Comparison of ENCODE assay signal across 8 mouse cellular contexts in genomic region chr4:53186573-53186972, GRCm38 (mm10). TPM values are rescaled to one million over a fixed set of nuclear protein-coding genes. Genes with fewer than 3 reads are reported as not detected.
DNase-seq lines count a peak whose midpoint lies in the region; ATAC-seq and TF ChIP-seq lines count a peak whose summit lies in the region.

No protein-coding gene starts in this region.

- no peak for TF ChIP-seq CTCF in MEL (IDR thresholded peaks at IDR 0.05 in 2 of 3, conservative IDR thresholded peaks at IDR 0.05 in 1 of 3; ENCODE audit: control insufficient read depth in 1 of 3, insufficient read depth in 1 of 3, low read depth in 2 of 3, low read length in 3 of 3, poor library complexity in 1 of 3, severe bottlenecking in 1 of 3)
- TF ChIP-seq CTCF in forebrain, postnatal 0 days (IDR thresholded peaks at IDR 0.05; ENCODE audit: low read depth) = no peak

- no peaks in the 10 kb centered on the region for H3K36me3 ChIP-seq in heart, embryonic 11.5 days (ENCODE audit: control insufficient read depth, insufficient read depth, low read length)
- H3K36me3 ChIP-seq in MEL (ENCODE audit: control insufficient read depth in 1 of 2, insufficient read depth in 2 of 2, low read length in 2 of 2) = peaks cover 0 to 4% of the 10 kb centered on the region in 2 experiments; a peak in 1 of 4 replicates
- H3K36me3 ChIP-seq in forebrain, postnatal 0 days (ENCODE audit: insufficient read depth) = no peaks in the 10 kb centered on the region
- H3K36me3 ChIP-seq in limb, embryonic 15.5 days = no peaks in the 10 kb centered on the region

- no peaks in the 10 kb centered on the region for H3K27me3 ChIP-seq in heart, embryonic 11.5 days (ENCODE audit: control insufficient read depth, insufficient read depth, low read length)
- H3K27me3 ChIP-seq in MEL (ENCODE audit: control insufficient read depth in 1 of 2, insufficient read depth in 2 of 2, low read length in 2 of 2) = no peaks in the 10 kb centered on the region
- H3K27me3 ChIP-seq in forebrain, postnatal 0 days (ENCODE audit: insufficient read depth, low read length) = no peaks in the 10 kb centered on the region
- H3K27me3 ChIP-seq in limb, embryonic 15.5 days = no peaks in the 10 kb centered on the region

- no peak overlapping the region for H3K4me2 ChIP-seq in heart, embryonic 11.5 days
- no peak overlapping the region for H3K4me2 ChIP-seq in forebrain, postnatal 0 days (ENCODE audit: low read depth)
- H3K4me2 ChIP-seq in limb, embryonic 15.5 days = no peak overlapping the region

- no peak for ATAC-seq in heart, embryonic 11.5 days (replicated peaks; ENCODE audit: insufficient number of reproducible peaks, low FRiP score, low TSS enrichment)
- ATAC-seq in forebrain, postnatal 0 days = no peak
- no peak for ATAC-seq in limb, embryonic 15.5 days (ENCODE audit: insufficient number of reproducible peaks, low FRiP score, low TSS enrichment, low read depth)

- H3K27ac ChIP-seq in heart, embryonic 11.5 days (ENCODE audit: low read depth, low read length) = peak overlapping the region; percentile 2
- no peak overlapping the region for H3K27ac ChIP-seq in MEL (ENCODE audit: control insufficient read depth, low read depth, low read length)
- peak overlapping the region; percentile 54 for H3K27ac ChIP-seq in forebrain, postnatal 0 days (ENCODE audit: low read depth, low read length)
- H3K27ac ChIP-seq in limb, embryonic 15.5 days = peak overlapping the region; percentile 3; the same call in 1 of the 2 replicates

- no peak for TF ChIP-seq EP300 in MEL (IDR thresholded peaks at IDR 0.05; ENCODE audit: low read depth in 1 of 2, low read length in 2 of 2)

- no peak for TF ChIP-seq RAD21 in MEL (IDR thresholded peaks at IDR 0.05; ENCODE audit: low read depth, low read length)

- no peaks in the 10 kb centered on the region for H3K9me3 ChIP-seq in heart, embryonic 11.5 days (replicated peaks; ENCODE audit: control insufficient read depth, low read length)
- H3K9me3 ChIP-seq in MEL (replicated peaks; ENCODE audit: insufficient read depth, low read length) = no peaks in the 10 kb centered on the region
- no peaks in the 10 kb centered on the region for H3K9me3 ChIP-seq in forebrain, postnatal 0 days (ENCODE audit: low read length)
- no peaks in the 10 kb centered on the region for H3K9me3 ChIP-seq in limb, embryonic 15.5 days

- 55% methylated on average over 4 of the region's 4 CpGs for WGBS in heart, embryonic 11.5 days (ENCODE audit: insufficient replicate concordance)
- 49% methylated on average over 4 of the region's 4 CpGs for WGBS in forebrain, postnatal 0 days
- WGBS in limb, embryonic 15.5 days = 57% methylated on average over 4 of the region's 4 CpGs

- no peak for DNase-seq in heart, postnatal 4 days
- no peak for DNase-seq in MEL (ENCODE audit: low read depth, low spot score)
- DNase-seq in forebrain, postnatal 0 days = peak; percentile 8
- no peak for DNase-seq in ovary, adult 18-20 months (ENCODE audit: low spot score)
- no peak for DNase-seq in urinary bladder, postnatal 4 days (ENCODE audit: low spot score in 2 of 2)
- DNase-seq in right cerebral cortex, postnatal 10 days (ENCODE audit: low spot score in 2 of 2) = no peak

- no peaks in the 10 kb centered on the region for H3K4me1 ChIP-seq in heart, embryonic 11.5 days (ENCODE audit: control insufficient read depth, insufficient read depth, low read length)
- H3K4me1 ChIP-seq in MEL (ENCODE audit: control insufficient read depth in 1 of 2, insufficient read depth in 2 of 2, low read length in 2 of 2) = peaks cover 10 to 12% of the 10 kb centered on the region in 2 experiments
- no peaks in the 10 kb centered on the region for H3K4me1 ChIP-seq in forebrain, postnatal 0 days (ENCODE audit: insufficient read depth)
- H3K4me1 ChIP-seq in limb, embryonic 15.5 days = 0 out of 2 replicates have a peak, but pooled peaks cover 4% of the 10 kb centered on the region

- TF ChIP-seq POLR2A in MEL (IDR thresholded peaks at IDR 0.05; ENCODE audit: control insufficient read depth in 1 of 2, insufficient read depth in 1 of 2, low read depth in 1 of 2, low read length in 2 of 2, poor library complexity in 1 of 2) = no peak

- H3K9ac ChIP-seq in heart, embryonic 11.5 days (ENCODE audit: low read depth, low read length) = no peak overlapping the region
- no peak overlapping the region for H3K9ac ChIP-seq in MEL (ENCODE audit: control insufficient read depth, low read depth, low read length, poor library complexity, severe bottlenecking)
- H3K9ac ChIP-seq in forebrain, postnatal 0 days = no peak overlapping the region
- no peak overlapping the region for H3K9ac ChIP-seq in limb, embryonic 15.5 days

- H3K79me2 ChIP-seq in MEL (ENCODE audit: control insufficient read depth, insufficient read depth, low read length, poor library complexity) = no peaks in the 10 kb centered on the region

- H3K4me3 ChIP-seq in heart, embryonic 11.5 days (ENCODE audit: low read depth, low read length) = no peak overlapping the region
- no peak overlapping the region for H3K4me3 ChIP-seq in MEL (ENCODE audit: control insufficient read depth in 1 of 2, insufficient read depth in 1 of 2, low read depth in 2 of 2, low read length in 2 of 2)
- no peak overlapping the region for H3K4me3 ChIP-seq in forebrain, postnatal 0 days (ENCODE audit: low read depth, low read length)
- H3K4me3 ChIP-seq in limb, embryonic 15.5 days = no peak overlapping the region

TF ChIP-seq in MEL, 35 proteins besides CTCF, POLR2A, EP300 and RAD21:
- TF ChIP-seq BHLHE40 (IDR thresholded peaks at IDR 0.05; ENCODE audit: borderline replicate concordance, low read depth, low read length) (no peak), SMC3 (IDR thresholded peaks at IDR 0.05; ENCODE audit: low read depth, low read length) (no peak), ZNF384 (IDR thresholded peaks at IDR 0.05; ENCODE audit: low read depth, low read length) (peak; percentile 14; the same call in 1 of the 2 replicates)

RNA-seq across cellular contexts. Expression of gene Abca1, which starts 26.9 kb away (rescaled TPM):
- 2.5 and 2.8 TPM in 2 replicates for polyA plus RNA-seq in heart, embryonic 11.5 days (2014; fragmentation: Nextera tagmentation; extraction: Ambion mirVana)
- 10 to 100 TPM in 1 of 2 experiments, 1 to 10 TPM in 1; 9.5 to 11.6 TPM for total RNA-seq in heart, postnatal 4 days (2021)
- total RNA-seq in MEL (2012; rRNA removed) = 8.4 and 10.8 TPM in 2 replicates
- 1 to 10 TPM in 1 of 2 experiments, not detected in 1; 9.0 TPM for polyA plus RNA-seq in MEL (2012; ENCODE audit: insufficient read depth in 1 of 2, insufficient read length in 2 of 2, low read depth in 1 of 2, low replicate concordance in 2 of 2, missing spikeins in 1 of 2)
- 26.4 and 39.2 TPM in 2 replicates for total RNA-seq in forebrain, postnatal 0 days (2014; rRNA removed)
- polyA plus RNA-seq in forebrain, postnatal 0 days (2015; fragmentation: Nextera tagmentation; extraction: Ambion mirVana) = 3.7 and 6.3 TPM in 2 replicates
- polyA plus RNA-seq in limb, embryonic 15.5 days (2015; fragmentation: Nextera tagmentation; extraction: Ambion mirVana) = 6.7 and 8.3 TPM in 2 replicates
